Mouse (Mus musculus) small intestine, adult 2 months (tissue): ENCODE measurements around the gene Gnat2.

Experiments
- CTCF ChIP-seq: fragments of 200-500 bp; IDR thresholded peaks from 2 replicates; pipeline ENCODE4 v1.5.1; 2012; ENCODE audit warnings: low read depth, mild to moderate bottlenecking, control low read depth, inconsistent platforms, low read length, moderate library complexity, mixed read lengths; ENCODE audit not compliant: insufficient replicate concordance, insufficient read length; ENCODE audit errors: extremely low read depth
- POLR2A ChIP-seq: fragments of 200-500 bp; IDR thresholded peaks from 2 replicates; pipeline ENCODE4 v1.6.1; 2012; ENCODE audit warnings: low read depth, mild to moderate bottlenecking, control low read depth, inconsistent platforms, low read length, moderate library complexity

DNA sequence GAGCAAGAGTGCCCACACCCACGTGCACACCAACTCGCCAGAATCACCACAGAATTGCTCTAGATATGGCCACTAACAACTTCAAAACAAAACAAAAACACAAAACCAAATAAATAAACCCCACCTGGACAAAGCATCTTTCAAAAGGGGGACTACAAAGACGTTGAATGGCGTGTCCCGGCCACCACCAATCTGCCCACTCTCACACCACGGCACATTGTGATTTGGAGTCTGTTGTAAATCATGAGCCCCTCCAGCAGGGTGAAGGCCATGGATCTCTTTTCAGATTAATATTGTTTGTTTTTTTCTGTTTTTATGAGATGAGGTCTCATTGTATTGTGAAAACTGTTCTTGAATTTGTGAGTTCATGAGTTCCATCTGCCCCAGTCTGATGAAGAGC, 9.5 kb downstream of the Gnat2 start:
- no peak for TF ChIP-seq CTCF
- TF ChIP-seq POLR2A, result no peak
